Mouse (Mus musculus) layer of hippocampus, adult 2 months (tissue): Measurements from ENCODE around the gene Hcrtr2. TPM values are rescaled to one million over a fixed set of nuclear protein-coding genes. Genes with fewer than 3 reads are reported as not detected.

Experiments
- DNase-seq, 2 experiments: peaks; one replicate each; pipeline ENCODE4 v3.0.0; 2022; ENCODE audit warnings: low spot score in 2 of 2
- H3K27ac ChIP-seq: fragments of 200-600 bp; 2 replicates; pipeline ENCODE4 v1.8.1; 2022
- H3K4me3 ChIP-seq: fragments of 200-600 bp; 2 replicates; pipeline ENCODE4 v1.8.1; 2022; ENCODE audit warnings: mild to moderate bottlenecking
- CTCF ChIP-seq: fragments of 200-600 bp; conservative IDR thresholded peaks from 2 replicates; pipeline ENCODE4 v1.8.1; 2022; ENCODE audit warnings: antibody characterized with exemption, mild to moderate bottlenecking, moderate library complexity
- long read RNA-seq, 2 experiments: library from polyadenylated mRNA; stranded (forward); transcript quantifications; one replicate each; pipeline ENCODE4 v2.0.0; 2021; ENCODE audit warnings: borderline mapping rate in 2 of 2
- total RNA-seq, 2 experiments: library from RNA; stranded (reverse); gene quantifications; 2 replicates each; pipeline ENCODE4 v1.2.3; 2021

Hcrtr2 gene
- total RNA-seq = 1 to 10 TPM; 3.5 to 3.6 TPM
- long read RNA-seq, experiment 1, partial matches to known transcripts = 1 of 1 reads
- long read RNA-seq, experiment 1, other reads (novel, unspliced or antisense) = 0 of 1 reads
- long read RNA-seq, experiment 2, partial matches to known transcripts = 2 of 5 reads
- long read RNA-seq, experiment 2, other reads (novel, unspliced or antisense) = 0 of 5 reads

GRCm38 (mm10) chr9:76323756-76324155 lies at the start of gene Hcrtr2:
Gene Hcrtr2, minus strand, starts transcription at chr9:76323856.
- no peak for DNase-seq
- no peak for TF ChIP-seq CTCF
- peak within 1 kb of the TSS; percentile 56 for H3K4me3 ChIP-seq
- no peak within 1 kb of the TSS for H3K27ac ChIP-seq

GRCm38 (mm10) chr9:76364874-76365273 lies 41.2 kb upstream of the Hcrtr2 start:
- no peak for DNase-seq
- no peak overlapping the region for H3K4me3 ChIP-seq
- TF ChIP-seq CTCF = 0 out of 2 replicates have a peak, but pooled peaks have one; percentile 15
- H3K27ac ChIP-seq = no peak overlapping the region

- no peak overlapping the region for H3K4me3 ChIP-seq
- no peak for TF ChIP-seq CTCF
- H3K27ac ChIP-seq = no peak overlapping the region
- no peak for DNase-seq
Observed at GRCm38 (mm10) chr9:76360374-76360773, 36.7 kb upstream of the Hcrtr2 start.

GRCm38 (mm10) chr9:76352346-76352745 lies 28.7 kb upstream of the Hcrtr2 start:
- Histone ChIP-seq H3K4me3 (no peak overlapping the region), H3K27ac (no peak overlapping the region)
- no peak for DNase-seq
- TF ChIP-seq CTCF = no peak

- Histone ChIP-seq H3K4me3 (no peak overlapping the region), H3K27ac (no peak overlapping the region)
- TF ChIP-seq CTCF = no peak
- no peak for DNase-seq
Observed at GRCm38 (mm10) chr9:76347298-76347697, 23.6 kb upstream of the Hcrtr2 start.

- no peak for TF ChIP-seq CTCF
- no peak overlapping the region for H3K4me3 ChIP-seq
- no peak overlapping the region for H3K27ac ChIP-seq
- DNase-seq = peak; percentile 13 to 25
Observed at GRCm38 (mm10) chr9:76331081-76331480, 7.4 kb upstream of the Hcrtr2 start.

- H3K4me3 ChIP-seq = peak overlapping the region; percentile 56
- H3K27ac ChIP-seq = no peak overlapping the region
- DNase-seq = peak; percentile 22 to 26
- no peak for TF ChIP-seq CTCF
Observed at GRCm38 (mm10) chr9:76323186-76323701, 412 bp downstream of the Hcrtr2 start.

GRCm38 (mm10) chr9:76322122-76323052 lies 1.3 kb downstream of the Hcrtr2 start:
- peak overlapping the region; percentile 56 for H3K4me3 ChIP-seq
- DNase-seq = no peak
- TF ChIP-seq CTCF = no peak

GRCm38 (mm10) chr9:76321589-76321988 lies 2.1 kb downstream of the Hcrtr2 start:
- H3K4me3 ChIP-seq = peak overlapping the region; percentile 56; the same call in 1 of the 2 replicates
- no peak for DNase-seq

More at GRCm38 (mm10) chr9:76322122-76323052, 1.3 kb downstream of the Hcrtr2 start:
- no peak overlapping the region for H3K27ac ChIP-seq

GRCm38 (mm10) chr9:76320755-76321154 lies 2.9 kb downstream of the Hcrtr2 start:
- H3K27ac ChIP-seq = no peak overlapping the region
- TF ChIP-seq CTCF = no peak
- DNase-seq = no peak
- H3K4me3 ChIP-seq = no peak overlapping the region

More at GRCm38 (mm10) chr9:76321589-76321988, 2.1 kb downstream of the Hcrtr2 start:
- no peak overlapping the region for H3K27ac ChIP-seq
- TF ChIP-seq CTCF = no peak

GRCm38 (mm10) chr9:76318302-76318701 lies 5.4 kb downstream of the Hcrtr2 start:
- no peak for TF ChIP-seq CTCF
- no peak for DNase-seq
- no peak overlapping the region for H3K27ac ChIP-seq
- H3K4me3 ChIP-seq = no peak overlapping the region

GRCm38 (mm10) chr9:76315096-76315495 lies 8.6 kb downstream of the Hcrtr2 start:
- Histone ChIP-seq H3K27ac (no peak overlapping the region), H3K4me3 (no peak overlapping the region)
- TF ChIP-seq CTCF = no peak
- no peak for DNase-seq

- Histone ChIP-seq H3K4me3 (no peak overlapping the region), H3K27ac (no peak overlapping the region)
- no peak for DNase-seq
- no peak for TF ChIP-seq CTCF
Observed at GRCm38 (mm10) chr9:76313921-76314320, 9.7 kb downstream of the Hcrtr2 start.
